Mouse (Mus musculus) frontal cortex, postnatal 36 days (tissue): ENCODE results near the gene Pmm1.
"Not testable (repeated sequence)": the region's sequence is repeated elsewhere in the genome, so short reads cannot be mapped to it uniquely, and the experiment has no call there.

Experiments
- DNase-seq, 2 experiments: peaks; one replicate each; pipeline ENCODE4 v3.0.0; 2022; ENCODE audit warnings: low spot score in 2 of 2

The Pmm1 gene

DNA sequence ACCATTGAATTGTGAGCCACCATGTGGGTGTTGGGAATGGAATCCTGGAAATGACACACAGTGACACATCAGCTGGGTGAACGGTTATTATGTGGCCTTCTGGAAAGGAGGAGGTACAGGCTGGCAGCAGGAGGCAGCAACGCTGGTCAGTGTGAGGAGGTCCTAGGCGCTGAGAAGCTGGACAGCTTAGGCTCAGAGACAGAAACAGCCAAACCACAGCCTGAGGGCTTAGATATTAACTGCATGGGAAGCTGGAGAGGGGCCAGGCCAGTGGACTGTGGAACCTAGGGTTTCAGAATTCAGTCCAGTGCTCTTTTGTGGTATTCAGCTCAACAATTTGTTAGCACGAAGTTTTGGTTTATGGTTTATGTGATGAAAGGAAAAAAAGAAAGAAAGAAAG lies 33.0 kb downstream of the Pmm1 start:
- no peak for DNase-seq

- DNase-seq = no peak
These were observed 34.3 kb downstream of the Pmm1 start for GRCm38 (mm10) chr15:81926446-81926822.

DNA sequence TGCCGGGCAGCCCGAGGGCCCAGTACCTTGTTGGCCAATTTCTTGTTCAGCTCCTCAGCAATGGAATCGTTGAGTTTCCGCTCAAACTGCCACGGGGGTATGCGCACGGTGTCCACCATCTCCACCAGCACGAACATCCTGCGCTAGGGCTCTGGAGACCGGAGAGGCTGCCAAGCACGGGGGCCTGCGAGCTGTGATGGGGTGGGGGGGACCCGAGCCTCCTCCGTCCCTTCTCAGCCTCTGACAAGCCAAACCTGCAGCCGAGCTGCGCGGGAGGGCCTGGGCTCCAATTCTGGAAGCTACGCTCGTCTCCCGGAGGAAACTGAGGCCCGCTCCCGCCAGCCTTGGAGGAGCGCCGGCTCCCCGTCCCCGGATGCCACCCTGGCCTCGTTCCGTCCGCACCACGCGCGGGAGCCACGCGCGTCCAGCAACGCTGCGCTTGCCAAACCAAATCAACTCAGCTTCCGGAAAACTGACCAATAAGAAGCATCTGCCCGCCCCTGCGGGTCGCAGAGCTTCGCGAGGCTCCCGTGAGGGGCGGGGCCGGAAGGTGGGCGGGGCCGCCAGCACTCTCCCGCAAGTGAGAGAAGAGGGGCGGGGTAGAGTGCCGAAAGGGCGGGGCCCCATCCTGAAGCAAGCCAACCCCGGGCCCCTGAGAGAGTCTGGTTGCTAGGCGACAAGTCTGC lies 34.8 kb downstream of the Pmm1 start, which contains the start of gene Polr3h:
TSS of gene Polr3h (minus strand) at position 481 of the 686 bp plus-strand sequence.
- peak; percentile 88 to 93 for DNase-seq

- DNase-seq = no peak
These were observed 35.8 kb downstream of the Pmm1 start for GRCm38 (mm10) chr15:81924933-81925332.

DNA sequence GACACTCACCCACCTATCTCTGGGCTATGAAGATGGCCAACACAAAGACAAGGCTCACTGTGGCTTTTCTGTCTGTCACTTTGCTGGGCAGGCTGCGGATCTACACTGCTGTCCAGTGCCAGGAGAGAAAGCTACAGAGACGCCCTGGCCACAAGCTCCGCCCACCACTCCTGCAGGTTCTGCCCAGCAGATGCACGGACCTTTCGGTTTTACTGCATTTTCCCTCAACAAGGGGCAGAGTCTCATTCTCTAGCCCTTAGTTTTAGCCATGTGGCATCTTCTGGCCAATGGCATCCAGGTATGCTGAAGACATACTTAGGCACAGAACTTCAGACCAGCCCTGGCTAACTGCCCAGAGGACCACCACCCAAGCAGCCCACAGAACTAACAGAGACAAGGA lies 39.5 kb downstream of the Pmm1 start:
- DNase-seq = no peak

- peak in 1 of 2 experiments; percentile 50 for DNase-seq
These were observed 40.0 kb downstream of the Pmm1 start for GRCm38 (mm10) chr15:81920546-81921217.

GRCm38 (mm10) chr15:81919062-81919461 lies 41.7 kb downstream of the Pmm1 start:
- DNase-seq = no peak

GRCm38 (mm10) chr15:81917621-81918463 lies 42.9 kb downstream of the Pmm1 start:
- DNase-seq = peak; percentile 70 to 78

- DNase-seq = no peak
These were observed 43.5 kb downstream of the Pmm1 start for GRCm38 (mm10) chr15:81917201-81917600.

- DNase-seq = no peak
These were observed 45.1 kb downstream of the Pmm1 start for GRCm38 (mm10) chr15:81915663-81916062.

DNA sequence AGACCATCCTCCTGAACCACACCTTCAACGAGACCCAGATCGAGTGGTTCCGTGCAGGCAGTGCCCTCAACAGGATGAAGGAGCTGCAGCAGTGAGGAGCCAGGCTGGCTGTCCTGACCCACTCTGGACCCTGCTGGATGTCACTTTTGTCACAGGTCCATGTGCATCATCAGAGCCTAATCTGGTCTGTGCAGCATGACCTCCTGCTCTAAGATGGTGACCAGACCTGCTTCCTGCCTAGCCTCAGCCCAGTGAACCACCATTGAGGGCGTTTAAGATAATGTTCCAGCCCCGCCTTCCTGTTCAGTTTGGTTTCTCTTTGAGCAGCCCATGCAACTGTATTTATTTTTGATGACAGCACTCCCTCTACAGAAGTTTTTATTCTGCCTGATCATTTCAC lies 46.1 kb downstream of the Pmm1 start:
- no peak for DNase-seq

DNA sequence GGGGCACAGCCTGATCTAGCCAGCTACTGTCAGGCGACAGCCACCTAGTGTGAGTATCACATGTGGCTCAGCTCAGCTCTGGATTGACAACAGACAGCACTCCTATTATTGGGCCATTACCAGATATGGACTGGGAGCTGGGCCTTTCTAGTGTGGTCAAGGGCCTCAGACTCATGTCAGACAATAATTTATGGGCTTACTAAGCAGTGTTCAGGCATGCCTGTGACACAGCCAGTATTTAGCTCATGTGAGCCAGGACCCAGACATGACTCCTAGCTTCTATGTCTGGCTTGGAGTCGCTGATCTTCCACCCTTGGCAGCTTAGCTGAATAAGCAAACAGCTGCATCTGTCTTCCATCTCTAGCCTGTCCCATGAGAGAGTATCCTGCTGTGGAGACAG lies 48.2 kb downstream of the Pmm1 start:
- DNase-seq = no peak

DNA sequence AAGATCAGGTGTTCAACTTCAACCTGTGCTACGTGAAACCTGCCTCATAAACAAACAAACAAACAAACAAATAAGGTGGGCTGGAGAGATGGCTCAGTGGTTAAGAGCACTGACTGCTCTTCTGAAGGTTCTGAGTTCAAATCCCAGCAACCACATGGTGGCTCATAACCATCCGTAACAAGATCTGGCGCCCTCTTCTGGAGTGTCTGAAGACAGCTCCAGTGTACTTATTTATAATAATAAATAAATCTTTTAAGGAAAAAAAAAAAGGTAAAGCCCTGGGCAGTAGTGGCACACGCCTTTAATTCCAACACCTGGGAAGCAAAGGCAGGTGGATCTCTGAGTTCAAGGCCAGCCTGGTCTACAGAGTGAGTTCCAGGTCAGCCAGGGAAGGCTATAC lies 52.0 kb downstream of the Pmm1 start:
- not testable (repeated sequence) for DNase-seq

DNA sequence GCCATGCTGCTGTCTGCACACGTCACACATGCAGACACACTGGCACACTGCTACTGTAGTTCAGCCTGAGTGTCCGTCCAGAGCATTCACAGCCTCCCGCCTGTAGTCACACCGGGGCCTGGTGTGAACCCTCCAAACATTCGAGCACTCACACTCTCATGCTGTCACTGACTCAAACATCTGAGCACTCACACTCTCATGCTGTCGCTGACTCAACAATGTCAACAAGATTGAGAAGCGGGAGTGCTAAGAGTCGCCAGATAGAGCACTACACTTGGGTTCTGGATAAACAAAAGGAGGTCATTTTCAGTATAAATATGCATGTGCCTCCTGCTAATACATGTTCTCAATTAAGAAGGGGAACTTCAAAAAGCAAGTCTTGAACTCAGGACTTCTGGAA lies 52.8 kb downstream of the Pmm1 start:
- DNase-seq = no peak

DNA sequence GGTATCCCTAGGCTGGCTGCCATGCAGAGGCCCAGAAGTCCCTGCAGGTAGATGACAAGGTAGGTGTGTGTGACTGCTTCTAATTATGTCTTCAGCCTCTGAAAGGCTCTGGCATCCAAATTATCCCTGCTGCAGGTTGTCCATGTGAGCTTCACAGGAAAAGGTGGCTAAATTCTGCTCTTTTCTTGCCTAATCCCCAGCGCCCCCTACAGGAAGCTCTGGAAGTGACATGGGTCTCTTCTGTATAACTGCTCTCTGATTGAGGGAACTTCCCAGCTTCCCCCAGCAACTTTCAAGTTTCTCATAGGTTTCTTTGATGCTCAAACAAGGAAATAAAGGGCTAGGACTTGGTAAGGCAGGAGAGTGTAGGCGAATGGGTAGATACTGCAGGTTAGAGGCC lies 55.8 kb downstream of the Pmm1 start:
- peak; percentile 78 to 85 for DNase-seq
